Mouse (Mus musculus): ENCODE results near the gene Ddost. TPM values are rescaled to one million over a fixed set of nuclear protein-coding genes. Genes with fewer than 3 reads are reported as not detected.

Ddost gene
- polyA plus RNA-seq, 1 experiment from 2014 or later: 212 TPM

Small RNAs within 50 kb of the gene (microRNA-seq; reads per million reads assigned to microRNA genes)
- gene Gm27646 (1.4 reads per million), gene Mir7019 (1.1 reads per million)

Other genes starting within 250 kb of the Ddost start
- gene Hp1bp3, start 88.4 kb upstream of the Ddost start, polyA plus RNA-seq (2016; fragmentation: Nextera tagmentation; extraction: Ambion mirVana): 48.2 and 50.1 TPM in 2 replicates
- gene Sh2d5, start 54.3 kb upstream of the Ddost start, polyA plus RNA-seq (2016; fragmentation: Nextera tagmentation; extraction: Ambion mirVana): 0.61 and 0.87 TPM in 2 replicates
- 0.26 and 0.37 TPM in 2 replicates for gene Kif17, start 54.3 kb upstream of the Ddost start, polyA plus RNA-seq (2016; fragmentation: Nextera tagmentation; extraction: Ambion mirVana)
- 28.8 and 30.2 TPM in 2 replicates for gene Pink1, start 21.6 kb downstream of the Ddost start, polyA plus RNA-seq (2016; fragmentation: Nextera tagmentation; extraction: Ambion mirVana)
- gene Cda, start 63.3 kb downstream of the Ddost start, polyA plus RNA-seq (2016; fragmentation: Nextera tagmentation; extraction: Ambion mirVana): 5.1 and 5.8 TPM in 2 replicates
- gene Fam43b, start 91.8 kb downstream of the Ddost start, polyA plus RNA-seq (2016; fragmentation: Nextera tagmentation; extraction: Ambion mirVana): not detected in 2 replicates
- gene Mul1, start 129.9 kb downstream of the Ddost start, polyA plus RNA-seq (2016; fragmentation: Nextera tagmentation; extraction: Ambion mirVana): 9.4 and 10.2 TPM in 2 replicates
- 1.3 and 1.4 TPM in 2 replicates for gene Camk2n1, start 149.6 kb downstream of the Ddost start, polyA plus RNA-seq (2016; fragmentation: Nextera tagmentation; extraction: Ambion mirVana)